Mouse (Mus musculus) myocyte (in vitro differentiated cells): ENCODE results near the gene Kdm1b. TPM values are rescaled to one million over a fixed set of nuclear protein-coding genes. Genes with fewer than 3 reads are reported as not detected.

ENCODE experiments used
- H3K27me3 ChIP-seq: one replicate; pipeline ENCODE4 v1.6.1; 2011; ENCODE audit not compliant: control insufficient read depth, insufficient read depth, insufficient read length
- H3K36me3 ChIP-seq: one replicate; pipeline ENCODE4 v1.6.1; 2011; ENCODE audit not compliant: control insufficient read depth, insufficient read depth
- H3K4me2 ChIP-seq: one replicate; pipeline ENCODE4 v1.6.1; 2011; ENCODE audit warnings: low read depth, control low read depth
- H3K4me3 ChIP-seq: one replicate; pipeline ENCODE4 v1.5.1; 2011; ENCODE audit warnings: mild to moderate bottlenecking, control low read depth, moderate library complexity
- H3K79me2 ChIP-seq: one replicate; pipeline ENCODE4 v1.6.1; 2011; ENCODE audit not compliant: control insufficient read depth, insufficient read depth
- H3ac ChIP-seq: one replicate; pipeline ENCODE4 v1.6.1; 2011; ENCODE audit not compliant: control insufficient read depth, insufficient read length
- CEBPB ChIP-seq: IDR thresholded peaks from 2 replicates; pipeline ENCODE4 v1.6.1; 2011; ENCODE audit warnings: mild to moderate bottlenecking, moderate library complexity; ENCODE audit not compliant: poor library complexity, insufficient read depth, severe bottlenecking
- E2F4 ChIP-seq: IDR thresholded peaks from one replicate; pipeline ENCODE4 v1.6.1; 2011; ENCODE audit warnings: mild to moderate bottlenecking, control low read depth, moderate library complexity; ENCODE audit not compliant: insufficient read depth
- MAX ChIP-seq: IDR thresholded peaks from one replicate; pipeline ENCODE4 v1.6.1; 2011; ENCODE audit warnings: low read depth, mild to moderate bottlenecking, control low read depth
- MYOD1 ChIP-seq, 3 experiments: IDR thresholded peaks; one replicate each; pipeline ENCODE4 v1.6.1; 2011; ENCODE audit warnings: control low read depth in 2 of 3, low read depth in 2 of 3, mild to moderate bottlenecking in 2 of 3, moderate library complexity in 1 of 3; ENCODE audit not compliant: insufficient read length in 2 of 3, control insufficient read depth in 1 of 3
- MYOG ChIP-seq, 3 experiments: IDR thresholded peaks; one replicate each; pipeline ENCODE4 v1.6.1; 2011; ENCODE audit warnings: control low read depth in 2 of 3, low read depth in 2 of 3, mild to moderate bottlenecking in 2 of 3; ENCODE audit not compliant: insufficient read length in 2 of 3, control insufficient read depth in 1 of 3, insufficient read depth in 1 of 3
- POLR2A ChIP-seq: IDR thresholded peaks from one replicate; pipeline ENCODE4 v1.6.1; 2011; ENCODE audit warnings: low read depth, mild to moderate bottlenecking, control low read depth, moderate library complexity; ENCODE audit not compliant: insufficient read length
- POLR2AphosphoS2 ChIP-seq: IDR thresholded peaks from one replicate; pipeline ENCODE4 v1.6.1; 2011; ENCODE audit warnings: low read depth, control low read depth; ENCODE audit not compliant: insufficient read length
- REST ChIP-seq: IDR thresholded peaks from one replicate; pipeline ENCODE4 v1.6.1; 2011; ENCODE audit warnings: mild to moderate bottlenecking, control low read depth, moderate library complexity; ENCODE audit not compliant: insufficient read depth, insufficient read length
- SRF ChIP-seq: IDR thresholded peaks from one replicate; pipeline ENCODE4 v1.6.1; 2011; ENCODE audit warnings: low read depth; ENCODE audit not compliant: control insufficient read depth, insufficient read length
- TCF12 ChIP-seq: IDR thresholded peaks from one replicate; pipeline ENCODE4 v1.6.1; 2011; ENCODE audit warnings: mild to moderate bottlenecking, control low read depth; ENCODE audit not compliant: poor library complexity, insufficient read depth, severe bottlenecking
- TCF3 ChIP-seq: IDR thresholded peaks from one replicate; pipeline ENCODE4 v1.6.1; 2011; ENCODE audit warnings: low read depth, control low read depth; ENCODE audit not compliant: insufficient read length
- USF1 ChIP-seq: IDR thresholded peaks from one replicate; pipeline ENCODE4 v1.6.1; 2011; ENCODE audit warnings: low read depth, mild to moderate bottlenecking, control low read depth, moderate library complexity
- polyA plus RNA-seq: library from polyadenylated mRNA; unstranded; fragments of >200 nt; fragmentation: generic; extraction: Trizol; gene quantifications from one replicate; pipeline ENCODE4 v1.2.1, GENCODE M21; 2012; ENCODE audit warnings: missing spikeins

Gene Kdm1b
- polyA plus RNA-seq, 1 experiment, result 5.0 TPM

GRCm38 (mm10) chr13:47076156-47076555 is 32.9 kb downstream of the Kdm1b start:
- H3K27me3 ChIP-seq, result no peaks in the 10 kb centered on the region
- no peak overlapping the region for H3ac ChIP-seq
- no peaks in the 10 kb centered on the region for H3K79me2 ChIP-seq
- TF ChIP-seq REST (no peak), TCF3 (no peak), E2F4 (no peak), TCF12 (no peak), POLR2AphosphoS2 (no peak), SRF (no peak), MYOG (IDR thresholded peaks at IDR 0.05; ENCODE audit: control insufficient read depth in 1 of 3, insufficient read depth in 1 of 3, insufficient read length in 2 of 3, low read depth in 2 of 3) (no peak), MAX (no peak), POLR2A (no peak), MYOD1 (IDR thresholded peaks at IDR 0.05; ENCODE audit: control insufficient read depth in 1 of 3, insufficient read length in 2 of 3, low read depth in 2 of 3) (no peak), USF1 (no peak), CEBPB (no peak)
- H3K4me2 ChIP-seq, result no peak overlapping the region
- peaks cover 29% of the 10 kb centered on the region for H3K36me3 ChIP-seq
- H3K4me3 ChIP-seq, result no peak overlapping the region

GRCm38 (mm10) chr13:47077367-47077766 is 34.1 kb downstream of the Kdm1b start:
- no peak overlapping the region for H3ac ChIP-seq
- H3K27me3 ChIP-seq, result no peaks in the 10 kb centered on the region
- H3K4me2 ChIP-seq, result no peak overlapping the region
- peaks cover 36% of the 10 kb centered on the region for H3K36me3 ChIP-seq
- TF ChIP-seq POLR2A (no peak), USF1 (no peak), SRF (no peak)
- H3K4me3 ChIP-seq, result no peak overlapping the region
- no peaks in the 10 kb centered on the region for H3K79me2 ChIP-seq

- H3K4me2 ChIP-seq, result no peak overlapping the region
- TF ChIP-seq TCF3 (no peak), USF1 (no peak), MYOD1 (IDR thresholded peaks at IDR 0.05; ENCODE audit: control insufficient read depth in 1 of 3, insufficient read length in 2 of 3, low read depth in 2 of 3) (no peak), TCF12 (no peak), MYOG (IDR thresholded peaks at IDR 0.05; ENCODE audit: control insufficient read depth in 1 of 3, insufficient read depth in 1 of 3, insufficient read length in 2 of 3, low read depth in 2 of 3) (no peak), POLR2A (no peak), REST (no peak), E2F4 (no peak), MAX (no peak), CEBPB (no peak), POLR2AphosphoS2 (no peak), SRF (no peak)
- H3K36me3 ChIP-seq, result peaks cover 25% of the 10 kb centered on the region
Observed at GRCm38 (mm10) chr13:47078799-47079198, 35.5 kb downstream of the Kdm1b start.

GRCm38 (mm10) chr13:47080905-47081505 is 37.7 kb downstream of the Kdm1b start:
- H3K36me3 ChIP-seq, result peaks cover 29% of the 10 kb centered on the region
- no peaks in the 10 kb centered on the region for H3K79me2 ChIP-seq
- no peaks in the 10 kb centered on the region for H3K27me3 ChIP-seq
- H3K4me2 ChIP-seq, result no peak overlapping the region
- TF ChIP-seq CEBPB, result no peak
- no peak for TF ChIP-seq E2F4
- no peak for TF ChIP-seq MAX
- no peak for TF ChIP-seq TCF12
- TF ChIP-seq POLR2A, result no peak
- TF ChIP-seq MYOD1 (IDR thresholded peaks at IDR 0.05; ENCODE audit: control insufficient read depth in 1 of 3, insufficient read length in 2 of 3, low read depth in 2 of 3), result no peak
- no peak for TF ChIP-seq SRF
- TF ChIP-seq REST, result no peak
- no peak for TF ChIP-seq USF1
- TF ChIP-seq TCF3, result no peak
- no peak for TF ChIP-seq POLR2AphosphoS2
- TF ChIP-seq MYOG (IDR thresholded peaks at IDR 0.05; ENCODE audit: control insufficient read depth in 1 of 3, insufficient read depth in 1 of 3, insufficient read length in 2 of 3, low read depth in 2 of 3), result no peak
- no peak overlapping the region for H3ac ChIP-seq
- no peak overlapping the region for H3K4me3 ChIP-seq

More at GRCm38 (mm10) chr13:47078799-47079198, 35.5 kb downstream of the Kdm1b start:
- Histone ChIP-seq H3K79me2 (no peaks in the 10 kb centered on the region), H3K4me3 (no peak overlapping the region), H3K27me3 (no peaks in the 10 kb centered on the region), H3ac (no peak overlapping the region)
